Mouse (Mus musculus): Measurements from ENCODE around the gene Sirt2.

- TF ChIP-seq CTCF (IDR thresholded peaks at IDR 0.05; ENCODE audit: low read depth) (no peak), EP300 (IDR thresholded peaks at IDR 0.05; ENCODE audit: low read depth) (no peak)
Measured at GRCm38 (mm10) chr7:28775129-28775528, 8.6 kb downstream of the Sirt2 start.
